Mouse (Mus musculus) adrenal gland (tissue): Measurements from ENCODE around the gene Baz1a.
"Not testable (repeated sequence)": the region's sequence is repeated elsewhere in the genome, so short reads cannot be mapped to it uniquely, and the experiment has no call there.

ENCODE experiments used
- intact Hi-C: fragments of 180-260 bp; cut with DNase I; formaldehyde crosslinking; loops from one replicate; pipeline ENCODE4 v1.15.1; 2025

Gene Baz1a

GRCm38 (mm10) chr12:54982935-54983715 is 31.0 kb downstream of the Baz1a start:
- intact Hi-C loops, result no loop called here

GRCm38 (mm10) chr12:54981962-54982361 is 32.2 kb downstream of the Baz1a start:
- intact Hi-C loops, result no loop called here

- intact Hi-C loops, result no loop called here
These were observed 33.2 kb downstream of the Baz1a start for GRCm38 (mm10) chr12:54980939-54981338.

GRCm38 (mm10) chr12:54980532-54980931 is 33.6 kb downstream of the Baz1a start:
- intact Hi-C loops, result no loop called here

- intact Hi-C loops, result no loop called here
These were observed 45.1 kb downstream of the Baz1a start for GRCm38 (mm10) chr12:54969033-54969432.

GRCm38 (mm10) chr12:54965532-54966160 is 48.5 kb downstream of the Baz1a start:
- intact Hi-C loops, result no loop called here

GRCm38 (mm10) chr12:54959569-54959968 is 54.6 kb downstream of the Baz1a start:
- intact Hi-C loops, result no loop called here

- intact Hi-C loops, result no loop called here
These were observed 57.2 kb downstream of the Baz1a start for GRCm38 (mm10) chr12:54956974-54957373.

GRCm38 (mm10) chr12:54956457-54956856 is 57.7 kb downstream of the Baz1a start:
- intact Hi-C loops, result no loop called here

GRCm38 (mm10) chr12:54946116-54946515 is 68.0 kb downstream of the Baz1a start:
- intact Hi-C loops, result no loop called here

- intact Hi-C loops, result not testable (repeated sequence)
These were observed 71.5 kb downstream of the Baz1a start for GRCm38 (mm10) chr12:54942586-54943157.

- intact Hi-C loops, result not testable (repeated sequence)
These were observed 76.4 kb downstream of the Baz1a start for GRCm38 (mm10) chr12:54937581-54938343.

GRCm38 (mm10) chr12:54910387-54910786 is 103.8 kb downstream of the Baz1a start:
- intact Hi-C loops, result no loop called here

GRCm38 (mm10) chr12:54892559-54892958 is 121.6 kb downstream of the Baz1a start:
- intact Hi-C loops, result not testable (repeated sequence)

GRCm38 (mm10) chr12:54890426-54890825 is 123.7 kb downstream of the Baz1a start:
- intact Hi-C loops, result no loop called here

- intact Hi-C loops, result no loop called here
These were observed 126.5 kb downstream of the Baz1a start for GRCm38 (mm10) chr12:54887580-54888127.

GRCm38 (mm10) chr12:54879630-54880029 is 134.5 kb downstream of the Baz1a start:
- intact Hi-C loops, result loop anchor here (2.0 kb wide), 1 partner anchor 49 kb away; no protein-coding TSS in a partner anchor

GRCm38 (mm10) chr12:54879211-54879610 is 134.9 kb downstream of the Baz1a start:
- intact Hi-C loops, result loop anchor here (2.0 kb wide), 1 partner anchor 48 kb away; no protein-coding TSS in a partner anchor

- intact Hi-C loops, result loop anchor here (2.0 kb wide), 1 partner anchor 47 kb away; no protein-coding TSS in a partner anchor
These were observed 136.3 kb downstream of the Baz1a start for GRCm38 (mm10) chr12:54877875-54878274.

- intact Hi-C loops, result no loop called here
These were observed 137.3 kb downstream of the Baz1a start for GRCm38 (mm10) chr12:54876879-54877278.

GRCm38 (mm10) chr12:54874711-54875110 is 139.4 kb downstream of the Baz1a start:
- intact Hi-C loops, result no loop called here
